8 mouse cellular contexts compared by ENCODE assay signal in genomic region chr7:48881971-48882609, GRCm38 (mm10). TPM values are rescaled to one million over a fixed set of nuclear protein-coding genes. Genes with fewer than 3 reads are reported as not detected.
A peak's percentile ranks its signal among the peaks of the same experiment; 100 is the strongest.
DNase-seq lines count a peak whose midpoint lies in the region; TF ChIP-seq lines count a peak whose summit lies in the region.

No protein-coding gene starts in this region.

- no peak for TF ChIP-seq CTCF in testis, adult 2 months (IDR thresholded peaks at IDR 0.05; ENCODE audit: control insufficient read depth, insufficient read depth, insufficient replicate concordance, low read depth, low read length)

- no peaks in the 10 kb centered on the region for H3K9me3 ChIP-seq in forebrain, embryonic 10.5 days
- no peaks in the 10 kb centered on the region for H3K9me3 ChIP-seq in midbrain, embryonic 10.5 days (replicated peaks)

- DNase-seq in lung, adult 18-20 months: peak; percentile 38 to 41
- no peak for DNase-seq in lung, postnatal 10 days
- peak; percentile 59 for DNase-seq in forebrain, embryonic 10.5 days (ENCODE audit: extremely low spot score, low spot score)
- DNase-seq in kidney, postnatal 4 days: peak; percentile 29 to 39
- DNase-seq in midbrain, embryonic 10.5 days (ENCODE audit: low spot score): peak; percentile 41
- no peak for DNase-seq in frontal cortex, postnatal 36 days (ENCODE audit: low spot score in 2 of 2)
- no peak for DNase-seq in cerebellum, adult 8-10 months

- H3K27me3 ChIP-seq in forebrain, embryonic 10.5 days (ENCODE audit: poor library complexity, severe bottlenecking): peaks cover 51% of the 10 kb centered on the region
- H3K27me3 ChIP-seq in midbrain, embryonic 10.5 days (ENCODE audit: low read depth, poor library complexity, severe bottlenecking): peaks cover 54% of the 10 kb centered on the region
- H3K27me3 ChIP-seq in testis, adult 2 months (ENCODE audit: control insufficient read depth, insufficient read depth, low read length): no peaks in the 10 kb centered on the region

- H3K4me1 ChIP-seq in forebrain, embryonic 10.5 days: peaks cover 28% of the 10 kb centered on the region
- peaks cover 36% of the 10 kb centered on the region for H3K4me1 ChIP-seq in midbrain, embryonic 10.5 days
- peaks cover 15% of the 10 kb centered on the region for H3K4me1 ChIP-seq in testis, adult 2 months (ENCODE audit: control insufficient read depth, insufficient read depth, low read length)

- TF ChIP-seq POLR2A in testis, adult 2 months (IDR thresholded peaks at IDR 0.05; ENCODE audit: control insufficient read depth, low read depth, low read length): no peak

- H3K36me3 ChIP-seq in forebrain, embryonic 10.5 days (replicated peaks): peaks cover 22% of the 10 kb centered on the region
- peaks cover 20% of the 10 kb centered on the region for H3K36me3 ChIP-seq in midbrain, embryonic 10.5 days
- no peaks in the 10 kb centered on the region for H3K36me3 ChIP-seq in testis, adult 2 months (ENCODE audit: control insufficient read depth, insufficient read depth, low read length)

- 2% methylated on average over 28 of the region's 28 CpGs for WGBS in forebrain, embryonic 10.5 days
- 2% methylated on average over 28 of the region's 28 CpGs for WGBS in midbrain, embryonic 10.5 days

- H3K27ac ChIP-seq in forebrain, embryonic 10.5 days: peak overlapping the region; percentile 100
- peak overlapping the region; percentile 100 for H3K27ac ChIP-seq in midbrain, embryonic 10.5 days (replicated peaks)
- no peak overlapping the region for H3K27ac ChIP-seq in testis, adult 2 months (ENCODE audit: control insufficient read depth, insufficient read depth, low read depth, low read length)

- peak overlapping the region; percentile 93 for H3K4me3 ChIP-seq in forebrain, embryonic 10.5 days
- H3K4me3 ChIP-seq in midbrain, embryonic 10.5 days: peak overlapping the region; percentile 91
- H3K4me3 ChIP-seq in testis, adult 2 months (ENCODE audit: control insufficient read depth, low read depth, low read length): peak overlapping the region; percentile 78

RNA-seq across cellular contexts. Expression of gene E2f8, which starts 0.7 kb away (rescaled TPM):
- polyA plus RNA-seq in forebrain, embryonic 10.5 days (2016; fragmentation: Nextera tagmentation; extraction: Ambion mirVana): 19.3 and 19.5 TPM in 2 replicates
- polyA plus RNA-seq in midbrain, embryonic 10.5 days (2016; fragmentation: Nextera tagmentation; extraction: Ambion mirVana): 17.1 and 18.8 TPM in 2 replicates
- polyA plus RNA-seq in testis, adult 2 months (2012; rRNA removed): 6.5 and 6.7 TPM in 2 replicates

RNA-seq across cellular contexts. Expression of gene Nav2, which starts 26.4 kb away (rescaled TPM):
- 4.5 and 6.1 TPM in 2 replicates for polyA plus RNA-seq in forebrain, embryonic 10.5 days (2016; fragmentation: Nextera tagmentation; extraction: Ambion mirVana)
- polyA plus RNA-seq in midbrain, embryonic 10.5 days (2016; fragmentation: Nextera tagmentation; extraction: Ambion mirVana): 13.7 and 19.4 TPM in 2 replicates
- 19.8 and 20.8 TPM in 2 replicates for polyA plus RNA-seq in testis, adult 2 months (2012; rRNA removed)

RNA-seq across cellular contexts. Expression of gene Csrp3, which starts 34.3 kb away (rescaled TPM):
- 0.31 TPM in 1 of 2 replicates, not detected in the other for polyA plus RNA-seq in forebrain, embryonic 10.5 days (2016; fragmentation: Nextera tagmentation; extraction: Ambion mirVana)
- polyA plus RNA-seq in midbrain, embryonic 10.5 days (2016; fragmentation: Nextera tagmentation; extraction: Ambion mirVana): 0.22 TPM in 1 of 2 replicates, not detected in the other
- 0.20 TPM in 1 of 2 replicates, not detected in the other for polyA plus RNA-seq in testis, adult 2 months (2012; rRNA removed)

Comparison
In these comparisons a context has a peak if more than half of its experiments do, and no peak if none do; other contexts are left out.
1. DNase-seq: peak in lung, adult 18-20 months (2 of 2), forebrain, embryonic 10.5 days (single experiment), kidney, postnatal 4 days (2 of 2) and midbrain, embryonic 10.5 days (single experiment); none in lung, postnatal 10 days (single experiment), frontal cortex, postnatal 36 days (0 of 2) and cerebellum, adult 8-10 months (single experiment).
2. Peak in every context shown above with its lines, with median percentiles within 50 percentile points of each other: H3K4me3 ChIP-seq.